Mouse (Mus musculus) embryonic facial prominence, embryonic 13.5 days (tissue): ENCODE results near the gene Aifm2. TPM values are rescaled to one million over a fixed set of nuclear protein-coding genes. Genes with fewer than 3 reads are reported as not detected.

Experiments used
- ATAC-seq: fragments of 200-750 bp; cut with Nextera tagmentation; 2 replicates; pipeline ENCODE4 v1.8.0; 2017; ENCODE audit warnings: low read depth; ENCODE audit not compliant: insufficient number of reproducible peaks, insufficient read depth, low FRiP score, low TSS enrichment
- H3K27ac ChIP-seq: fragments of 300-500 bp; sonication (generic); 2 replicates; pipeline ENCODE4 v1.5.1; 2015; ENCODE audit warnings: moderate library complexity, mild to moderate bottlenecking, inconsistent platforms
- H3K27me3 ChIP-seq: fragments of 300-500 bp; sonication (generic); 2 replicates; pipeline ENCODE4 v1.6.1; 2015; ENCODE audit warnings: mild to moderate bottlenecking, inconsistent platforms
- H3K36me3 ChIP-seq: fragments of 300-500 bp; sonication (generic); 2 replicates; pipeline ENCODE4 v1.6.1; 2015; ENCODE audit warnings: mild to moderate bottlenecking, inconsistent platforms
- H3K4me1 ChIP-seq: fragments of 300-500 bp; sonication (generic); 2 replicates; pipeline ENCODE4 v1.6.1; 2015; ENCODE audit warnings: inconsistent platforms
- H3K4me2 ChIP-seq: fragments of 300-500 bp; sonication (generic); 2 replicates; pipeline ENCODE4 v1.6.1; 2015; ENCODE audit warnings: moderate library complexity, mild to moderate bottlenecking, inconsistent platforms
- H3K4me3 ChIP-seq: fragments of 300-500 bp; sonication (generic); 2 replicates; pipeline ENCODE4 v1.5.1; 2015; ENCODE audit warnings: mild to moderate bottlenecking, inconsistent platforms
- H3K9ac ChIP-seq: fragments of 300-500 bp; sonication (generic); 2 replicates; pipeline ENCODE4 v1.6.1; 2015; ENCODE audit warnings: mild to moderate bottlenecking, inconsistent platforms
- H3K9me3 ChIP-seq: fragments of 300-500 bp; sonication (generic); 2 replicates; pipeline ENCODE4 v1.6.1; 2016; ENCODE audit warnings: inconsistent platforms
- WGBS: fragments of 180-500 bp; shearing (Covaris S2); methylation state at CpG from one replicate; pipeline ENCODE4 v1.1.7; 2015; ENCODE audit warnings: mixed read lengths; 5-methylcytosine and 5-hydroxymethylcytosine counted together
- polyA plus RNA-seq: library from polyadenylated mRNA; unstranded; fragments of >200 nt; fragmentation: Nextera tagmentation; extraction: Ambion mirVana; gene quantifications from 2 replicates; pipeline ENCODE4 v1.2.1, GENCODE M21; 2015

Aifm2 gene
- polyA plus RNA-seq, 1 experiment from 2014 or later = 9.4 TPM

DNA sequence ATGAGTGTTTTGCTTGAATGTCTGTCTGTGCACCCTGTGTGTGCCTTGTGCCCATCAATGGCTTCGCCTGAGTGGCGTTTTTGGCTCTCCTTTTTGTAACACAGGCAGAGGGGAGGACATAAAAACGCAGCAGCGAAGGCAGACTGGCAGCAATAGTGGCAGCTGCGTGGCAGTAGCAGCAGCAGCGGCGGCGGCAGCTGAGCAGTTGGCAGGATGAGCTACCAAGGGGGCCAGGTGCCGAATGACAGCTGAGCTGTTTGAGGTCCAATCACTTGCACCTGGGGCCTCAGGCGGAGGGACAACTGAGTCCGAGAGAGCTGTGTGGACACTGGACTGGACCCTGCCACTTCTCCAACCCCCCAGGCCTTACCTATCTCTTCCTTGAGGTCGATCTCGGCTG, 32.2 kb downstream of the Aifm2 start:
- no peak overlapping the region for H3K27ac ChIP-seq
- no peak overlapping the region for H3K4me2 ChIP-seq
- no peaks in the 10 kb centered on the region for H3K4me1 ChIP-seq
- H3K36me3 ChIP-seq = peaks cover 98% of the 10 kb centered on the region
- no peak overlapping the region for H3K9ac ChIP-seq
- no peak for ATAC-seq
- 93% methylated on average over 13 of the region's 13 CpGs for WGBS
- H3K27me3 ChIP-seq = no peaks in the 10 kb centered on the region
- no peak overlapping the region for H3K4me3 ChIP-seq
- no peaks in the 10 kb centered on the region for H3K9me3 ChIP-seq

DNA sequence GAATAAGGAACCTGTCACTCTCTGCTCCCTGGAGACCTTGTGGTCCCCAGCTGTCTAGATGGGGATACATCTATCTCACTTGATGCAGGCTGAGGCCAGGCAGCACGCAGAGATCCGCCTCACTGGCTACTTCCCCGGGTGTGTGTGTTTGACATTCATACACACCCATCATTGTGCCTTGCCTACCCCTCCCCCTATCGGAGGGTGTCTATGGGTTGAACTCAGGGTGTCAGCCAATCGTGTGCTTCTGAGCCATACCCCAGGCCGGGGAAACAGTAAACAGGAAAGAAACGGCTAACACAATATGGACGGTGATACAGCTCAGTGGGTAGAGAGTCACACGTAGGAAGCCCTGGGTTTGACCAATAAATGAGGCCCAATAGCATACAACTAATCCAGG, 35.0 kb downstream of the Aifm2 start:
- Histone ChIP-seq H3K27me3 (no peaks in the 10 kb centered on the region), H3K9me3 (no peaks in the 10 kb centered on the region), H3K36me3 (peaks cover 95% of the 10 kb centered on the region), H3K27ac (no peak overlapping the region), H3K4me3 (no peak overlapping the region), H3K4me1 (no peaks in the 10 kb centered on the region), H3K4me2 (no peak overlapping the region), H3K9ac (no peak overlapping the region)
- WGBS = 84% methylated on average over 9 of the region's 9 CpGs
- ATAC-seq = no peak

DNA sequence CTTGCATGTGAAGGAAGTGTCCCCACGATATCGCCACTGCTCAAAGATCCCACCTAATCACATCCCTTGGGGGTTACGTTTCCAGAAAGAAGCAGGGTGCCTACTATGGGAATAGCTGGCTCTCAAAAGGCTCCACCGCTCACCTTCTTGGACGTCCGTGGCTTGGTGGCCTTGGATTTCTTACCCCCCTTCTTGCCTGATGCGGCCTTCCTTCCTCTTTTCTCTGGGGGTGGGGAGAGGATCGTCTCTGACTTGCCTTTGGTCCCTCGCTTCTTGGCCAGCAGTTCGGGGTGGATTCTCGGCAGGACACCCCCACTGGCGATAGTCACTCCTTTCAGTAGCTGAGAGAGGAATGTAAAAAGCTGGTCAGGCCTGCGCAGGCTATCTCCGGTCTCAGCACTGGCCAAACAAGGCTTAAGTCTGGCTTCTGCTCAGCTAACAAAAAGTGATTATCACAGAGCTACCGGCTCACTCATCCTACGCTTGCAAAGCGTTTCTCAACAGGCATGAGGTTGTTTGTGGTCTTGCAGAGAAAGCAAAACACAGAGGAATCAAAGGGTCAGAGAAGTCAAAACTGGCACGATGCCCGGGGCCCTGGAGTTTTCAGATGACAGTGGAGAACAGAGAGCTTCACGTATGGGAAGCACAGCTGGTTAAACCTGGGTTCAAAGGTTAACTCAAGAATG, 36.6 kb downstream of the Aifm2 start:
- Histone ChIP-seq H3K36me3 (peaks cover 93% of the 10 kb centered on the region), H3K4me2 (no peak overlapping the region), H3K9ac (no peak overlapping the region), H3K4me1 (no peaks in the 10 kb centered on the region; the same call in 1 of the 2 replicates), H3K9me3 (no peaks in the 10 kb centered on the region), H3K27me3 (no peaks in the 10 kb centered on the region), H3K27ac (no peak overlapping the region), H3K4me3 (no peak overlapping the region)
- ATAC-seq = no peak
- 81% methylated on average over 20 of the region's 20 CpGs for WGBS

DNA sequence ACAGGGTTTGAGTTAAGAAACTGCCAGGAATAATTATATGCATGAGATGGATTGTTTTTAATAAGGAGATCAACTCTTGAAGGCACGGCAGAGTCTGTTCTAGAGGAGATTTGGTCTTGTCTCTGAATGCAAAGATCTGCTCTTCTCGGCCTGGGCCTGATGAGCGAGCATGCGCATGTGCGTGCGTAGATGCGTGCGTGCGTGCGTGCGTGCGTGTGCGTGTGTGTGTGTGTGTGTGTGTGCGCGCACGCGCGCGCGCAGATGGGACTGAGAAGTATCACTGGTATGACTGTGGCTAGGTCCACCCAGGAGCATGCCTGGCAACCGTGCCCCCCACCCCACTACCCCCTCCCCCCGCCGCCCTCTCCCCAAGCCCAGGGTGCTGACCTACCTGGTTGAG, 38.0 kb downstream of the Aifm2 start:
- ATAC-seq = no peak
- Histone ChIP-seq H3K9ac (no peak overlapping the region), H3K4me3 (no peak overlapping the region), H3K36me3 (peaks cover 91% of the 10 kb centered on the region), H3K4me1 (peaks cover 8% of the 10 kb centered on the region), H3K27ac (no peak overlapping the region), H3K27me3 (no peaks in the 10 kb centered on the region), H3K4me2 (no peak overlapping the region), H3K9me3 (no peaks in the 10 kb centered on the region)
- WGBS = 96% methylated on average over 23 of the region's 23 CpGs

DNA sequence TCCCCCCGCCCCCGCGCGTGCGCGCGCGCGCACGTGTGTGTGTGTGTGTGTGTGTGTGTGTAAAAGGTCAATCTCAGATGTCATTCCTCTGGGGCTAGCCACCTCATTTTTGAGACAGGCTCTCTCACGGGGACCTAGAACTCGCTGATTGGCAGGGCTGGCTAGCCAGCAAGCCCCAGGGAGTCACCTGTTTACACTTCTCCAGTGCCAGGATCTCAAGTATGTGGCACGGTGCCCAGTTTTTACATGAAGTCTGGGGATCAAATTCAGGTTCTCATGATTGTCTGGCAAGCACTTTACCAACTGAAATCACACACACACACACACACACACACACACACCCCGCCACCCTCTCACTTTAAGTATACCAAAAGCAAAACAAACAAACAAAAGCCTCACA, 42.0 kb downstream of the Aifm2 start:
- Histone ChIP-seq H3K36me3 (peaks cover 54% of the 10 kb centered on the region), H3K27ac (peak overlapping the region; percentile 73; the same call in 1 of the 2 replicates), H3K4me1 (peaks cover 27% of the 10 kb centered on the region), H3K9ac (no peak overlapping the region), H3K9me3 (no peaks in the 10 kb centered on the region), H3K4me2 (no peak overlapping the region), H3K27me3 (no peaks in the 10 kb centered on the region), H3K4me3 (no peak overlapping the region)
- whole genome bisulfite sequencing = 82% methylated on average over 14 of the region's 14 CpGs
- peak; percentile 54; the same call in 1 of the 2 replicates for ATAC-seq

DNA sequence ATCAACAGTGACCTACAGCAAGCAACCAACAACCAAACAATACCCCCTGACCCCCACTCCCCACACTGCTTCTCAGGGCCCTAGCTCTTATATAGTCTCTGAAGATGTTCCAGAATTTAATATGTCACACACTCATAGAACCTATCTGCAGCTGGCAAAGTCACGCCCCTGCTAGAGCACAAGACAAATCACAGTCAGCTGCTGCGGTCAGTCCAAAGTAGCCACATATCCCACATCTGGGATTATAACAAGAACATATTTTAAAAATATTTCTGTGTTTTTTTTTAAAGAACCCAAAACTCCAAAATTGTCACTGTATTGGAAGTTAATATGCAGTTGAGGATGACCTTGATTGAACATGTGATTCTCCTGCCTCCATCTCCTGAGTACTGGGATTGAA, 43.8 kb downstream of the Aifm2 start:
- Histone ChIP-seq H3K4me3 (no peak overlapping the region), H3K4me1 (peaks cover 27% of the 10 kb centered on the region), H3K4me2 (no peak overlapping the region), H3K9me3 (no peaks in the 10 kb centered on the region), H3K36me3 (peaks cover 35% of the 10 kb centered on the region), H3K27ac (peak overlapping the region; percentile 86), H3K9ac (no peak overlapping the region), H3K27me3 (no peaks in the 10 kb centered on the region)
- ATAC-seq = no peak
- 92% methylated on average over 2 of the region's 2 CpGs for WGBS

DNA sequence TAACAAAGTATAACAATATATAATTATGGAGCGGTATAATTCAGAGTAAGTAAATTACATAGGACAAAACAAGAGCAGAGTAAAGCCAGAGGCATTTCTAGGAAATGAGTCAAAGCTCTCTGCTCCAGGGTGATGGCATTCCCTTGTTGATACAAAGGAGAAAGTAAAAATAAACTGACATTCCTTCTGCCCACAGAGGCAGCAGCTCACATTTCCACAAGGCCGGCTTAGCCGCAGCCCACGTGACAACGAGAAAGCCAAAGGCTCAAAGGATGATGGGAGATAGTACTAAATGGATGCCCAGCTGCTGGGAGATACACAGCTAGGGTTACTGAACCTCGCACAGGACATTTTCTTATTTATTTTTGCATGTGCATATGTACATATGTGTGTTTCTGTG, 44.8 kb downstream of the Aifm2 start:
- no peak overlapping the region for H3K4me3 ChIP-seq
- no peak overlapping the region for H3K9ac ChIP-seq
- ATAC-seq = peak; percentile 53
- H3K4me2 ChIP-seq = no peak overlapping the region
- WGBS = 30% methylated on average over 6 of the region's 6 CpGs
- H3K4me1 ChIP-seq = peaks cover 27% of the 10 kb centered on the region
- peaks cover 33% of the 10 kb centered on the region for H3K36me3 ChIP-seq
- no peaks in the 10 kb centered on the region for H3K9me3 ChIP-seq
- no peaks in the 10 kb centered on the region for H3K27me3 ChIP-seq
- peak overlapping the region; percentile 72 for H3K27ac ChIP-seq

DNA sequence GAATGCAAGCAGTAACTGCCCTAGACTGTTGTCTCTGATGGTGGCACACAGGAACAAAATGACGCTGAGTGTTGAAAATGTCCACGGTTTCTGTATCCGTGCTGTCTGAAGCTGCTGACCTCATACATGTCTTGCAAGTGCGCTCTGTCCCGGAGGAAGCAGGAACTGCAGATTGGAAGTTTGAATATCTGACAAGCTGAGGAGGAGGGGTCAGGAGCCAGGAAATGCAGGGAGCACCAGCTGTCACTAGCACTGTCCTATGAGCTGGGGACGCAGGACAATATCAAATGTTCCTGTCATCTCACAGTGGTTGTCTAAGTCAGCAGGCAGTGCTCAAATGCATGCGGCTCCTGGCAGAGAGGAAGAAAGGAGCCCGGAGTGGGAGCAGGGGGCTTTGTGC, 49.6 kb downstream of the Aifm2 start:
- H3K9me3 ChIP-seq = no peaks in the 10 kb centered on the region
- no peak overlapping the region for H3K27ac ChIP-seq
- H3K36me3 ChIP-seq = peaks cover 25% of the 10 kb centered on the region
- H3K9ac ChIP-seq = no peak overlapping the region
- H3K4me3 ChIP-seq = no peak overlapping the region
- no peak for ATAC-seq
- peaks cover 38% of the 10 kb centered on the region for H3K4me1 ChIP-seq
- H3K27me3 ChIP-seq = no peaks in the 10 kb centered on the region
- WGBS = 83% methylated on average over 8 of the region's 8 CpGs
- no peak overlapping the region for H3K4me2 ChIP-seq

DNA sequence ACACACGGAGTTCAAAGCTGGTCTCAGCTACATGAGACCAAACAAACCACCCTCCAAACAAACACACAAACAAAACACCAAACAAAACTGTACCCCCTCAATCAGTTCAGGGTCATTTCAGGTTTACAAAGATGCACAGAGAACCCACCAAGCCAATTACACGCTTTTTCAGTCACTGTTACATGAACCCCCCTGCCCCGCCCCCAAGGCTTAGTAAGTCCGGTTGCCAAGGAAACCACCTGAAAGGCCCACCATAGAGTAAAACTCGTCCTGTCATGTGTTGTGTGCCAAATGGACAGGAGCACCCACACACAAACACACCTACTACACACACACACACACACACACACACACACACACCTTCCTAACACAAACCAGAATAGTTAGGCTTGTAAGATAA, 50.5 kb downstream of the Aifm2 start:
- Histone ChIP-seq H3K4me2 (no peak overlapping the region), H3K4me3 (no peak overlapping the region), H3K27me3 (no peaks in the 10 kb centered on the region), H3K9ac (no peak overlapping the region), H3K36me3 (peaks cover 30% of the 10 kb centered on the region), H3K4me1 (peaks cover 32% of the 10 kb centered on the region), H3K9me3 (no peaks in the 10 kb centered on the region), H3K27ac (no peak overlapping the region; the same call in 1 of the 2 replicates)
- WGBS = 31% methylated on average over 5 of the region's 5 CpGs
- 0 out of 2 replicates have a peak, but pooled peaks have one; percentile 39 for ATAC-seq

DNA sequence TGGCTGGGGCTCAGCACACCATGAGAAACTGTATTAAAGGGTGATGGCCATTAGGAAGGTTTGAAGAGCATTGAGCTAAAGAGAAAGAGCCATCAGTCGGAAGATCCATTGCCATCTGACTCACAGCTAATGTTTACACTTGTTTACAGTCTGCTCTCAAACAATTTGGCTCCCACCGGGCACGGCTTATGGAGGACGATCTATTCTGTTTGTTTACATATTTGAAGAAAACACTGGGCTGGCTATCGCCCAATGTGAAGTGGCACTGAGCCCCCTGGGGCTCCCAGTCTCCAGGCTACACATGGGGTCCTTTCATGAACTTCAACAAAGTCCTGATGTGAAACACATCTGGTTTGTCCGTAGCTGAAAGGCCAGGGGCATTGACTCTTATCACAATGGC, 51.7 kb downstream of the Aifm2 start:
- Histone ChIP-seq H3K36me3 (peaks cover 32% of the 10 kb centered on the region), H3K9ac (no peak overlapping the region), H3K4me1 (peaks cover 32% of the 10 kb centered on the region), H3K4me2 (no peak overlapping the region), H3K27ac (no peak overlapping the region), H3K9me3 (no peaks in the 10 kb centered on the region), H3K27me3 (no peaks in the 10 kb centered on the region), H3K4me3 (no peak overlapping the region)
- ATAC-seq = no peak
- 41% methylated on average over 6 of the region's 6 CpGs for WGBS

DNA sequence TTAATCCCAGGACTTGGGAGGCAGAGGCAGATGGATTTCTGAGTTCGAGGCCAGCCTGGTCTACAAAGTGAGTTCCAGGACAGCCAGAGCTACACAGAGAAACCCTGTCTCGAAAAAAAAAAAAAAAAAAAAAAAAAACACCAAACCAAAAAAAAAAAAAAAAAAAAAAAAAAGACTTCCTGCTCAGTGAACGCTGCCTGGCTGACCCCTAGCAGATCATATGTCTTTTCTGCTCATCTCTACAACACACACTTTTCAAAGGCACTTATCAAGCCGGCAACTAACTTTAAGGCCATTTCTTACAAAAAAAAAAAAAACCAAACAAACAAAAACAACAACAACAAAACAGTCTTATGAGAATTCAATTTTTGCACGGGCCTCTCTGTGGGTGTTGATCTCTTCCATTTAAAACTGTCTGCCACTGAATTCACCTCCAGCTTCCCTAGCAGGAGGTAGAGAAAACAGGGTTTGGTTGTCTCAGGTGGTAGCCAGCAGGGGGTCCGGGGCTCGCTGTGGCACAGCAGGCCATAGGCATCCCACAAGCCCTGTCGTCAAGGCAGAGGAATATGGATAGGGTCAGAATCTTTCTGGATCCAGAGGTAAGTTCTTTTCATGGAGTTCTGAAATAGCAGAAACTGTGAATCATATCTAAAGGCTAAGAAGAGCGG, 66.5 kb downstream of the Aifm2 start:
- Histone ChIP-seq H3K27me3 (no peaks in the 10 kb centered on the region), H3K36me3 (0 out of 2 replicates have a peak, but pooled peaks cover 6% of the 10 kb centered on the region), H3K4me1 (peaks cover 24% of the 10 kb centered on the region), H3K4me2 (peak overlapping the region; percentile 71), H3K4me3 (peak overlapping the region; percentile 92), H3K9me3 (no peaks in the 10 kb centered on the region), H3K27ac (peak overlapping the region; percentile 99), H3K9ac (peak overlapping the region; percentile 99)
- 16% methylated on average over 8 of the region's 9 CpGs for WGBS
- no peak for ATAC-seq
